Mouse (Mus musculus) embryonic facial prominence, embryonic 14.5 days (tissue): ENCODE measurements around the gene Abcc4. TPM values are rescaled to one million over a fixed set of nuclear protein-coding genes. Genes with fewer than 3 reads are reported as not detected.
A peak's percentile ranks its signal among the peaks of the same experiment; 100 is the strongest.
"Not testable (repeated sequence)": the region's sequence is repeated elsewhere in the genome, so short reads cannot be mapped to it uniquely, and the experiment has no call there.

Experiments
- ATAC-seq: fragments of 200-750 bp; cut with Nextera tagmentation; 2 replicates; pipeline ENCODE4 v1.8.0; 2017; ENCODE audit warnings: low read depth, moderate number of reproducible peaks, moderate TSS enrichment
- DNase-seq: peaks from one replicate; pipeline ENCODE4 v3.0.0-alpha.2; 2015; ENCODE audit warnings: low spot score
- H3K27ac ChIP-seq: fragments of 300-500 bp; sonication (generic); replicated peaks from 2 replicates; pipeline ENCODE4 v1.5.1; 2014; ENCODE audit warnings: low read depth, mild to moderate bottlenecking, low read length, moderate library complexity
- H3K27me3 ChIP-seq: fragments of 300-500 bp; sonication (generic); replicated peaks from 2 replicates; pipeline ENCODE4 v1.6.1; 2014; ENCODE audit warnings: low read length; ENCODE audit not compliant: control insufficient read depth, insufficient read depth
- H3K36me3 ChIP-seq: fragments of 300-500 bp; sonication (generic); 2 replicates; pipeline ENCODE4 v1.6.1; 2014; ENCODE audit warnings: low read length, mixed read lengths; ENCODE audit not compliant: control insufficient read depth, insufficient read depth
- H3K4me1 ChIP-seq: fragments of 300-500 bp; sonication (generic); 2 replicates; pipeline ENCODE4 v1.6.1; 2014; ENCODE audit warnings: antibody characterized with exemption, low read length; ENCODE audit not compliant: control insufficient read depth, insufficient read depth
- H3K4me2 ChIP-seq: fragments of 300-500 bp; sonication (generic); 2 replicates; pipeline ENCODE4 v1.6.1; 2014; ENCODE audit warnings: low read depth, mild to moderate bottlenecking, low read length, moderate library complexity, mixed read lengths
- H3K4me3 ChIP-seq: fragments of 300-500 bp; sonication (generic); 2 replicates; pipeline ENCODE4 v1.5.1; 2014; ENCODE audit warnings: low read depth, mild to moderate bottlenecking, low read length
- H3K9ac ChIP-seq: fragments of 300-500 bp; sonication (generic); 2 replicates; pipeline ENCODE4 v1.6.1; 2014; ENCODE audit warnings: low read depth, mild to moderate bottlenecking, low read length, moderate library complexity, mixed read lengths
- H3K9me3 ChIP-seq: fragments of 300-500 bp; sonication (generic); 2 replicates; pipeline ENCODE4 v1.6.1; 2016; ENCODE audit warnings: low read length; ENCODE audit not compliant: control insufficient read depth
- WGBS: fragments of 180-500 bp; shearing (Covaris S2); extraction: QIAGEN DNeasy Blood & Tissue Kit; methylation state at CpG from one replicate; pipeline ENCODE4 v1.1.7; 2014; 5-methylcytosine and 5-hydroxymethylcytosine counted together
- polyA plus RNA-seq: library from polyadenylated mRNA; unstranded; fragments of >200 nt; fragmentation: Nextera tagmentation; extraction: Ambion mirVana; gene quantifications from 2 replicates; pipeline ENCODE4 v1.2.1, GENCODE M21; 2014

Gene Abcc4
- polyA plus RNA-seq, 1 experiment from 2014 or later, result 3.4 TPM

DNA sequence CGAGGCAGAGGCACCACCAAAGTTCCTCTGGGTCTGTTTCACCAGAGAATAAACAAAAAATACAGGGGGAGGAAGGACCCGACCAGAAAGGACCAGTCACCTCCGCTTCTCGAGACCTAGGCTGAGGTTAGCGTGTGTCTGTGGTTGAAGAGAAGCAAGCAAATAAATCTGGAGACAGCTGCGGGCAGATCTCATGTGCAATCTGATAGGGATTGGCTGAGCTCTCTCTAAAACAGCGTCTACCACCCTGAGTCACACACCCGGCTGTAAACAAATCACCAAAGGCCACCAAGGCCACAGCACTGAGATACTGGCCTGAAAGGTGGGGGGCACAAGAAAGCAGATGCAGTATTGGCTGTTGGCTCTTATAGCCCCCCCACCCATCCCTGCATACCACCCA is 24.9 kb downstream of the Abcc4 start:
- peak; percentile 47 for DNase-seq
- no peak; the same call in 1 of the 2 replicates for ATAC-seq
- Histone ChIP-seq H3K9me3 (no peaks in the 10 kb centered on the region), H3K4me1 (peaks cover 3% of the 10 kb centered on the region; the same call in 1 of the 2 replicates), H3K27ac (no peak overlapping the region), H3K9ac (no peak overlapping the region), H3K36me3 (no peaks in the 10 kb centered on the region), H3K4me2 (no peak overlapping the region), H3K27me3 (no peaks in the 10 kb centered on the region), H3K4me3 (no peak overlapping the region)
- 64% methylated on average over 8 of the region's 8 CpGs for WGBS

GRCm38 (mm10) chr14:118678279-118678985 is 27.6 kb downstream of the Abcc4 start:
- Histone ChIP-seq H3K9ac (no peak overlapping the region), H3K9me3 (no peaks in the 10 kb centered on the region), H3K36me3 (no peaks in the 10 kb centered on the region), H3K4me2 (no peak overlapping the region), H3K27ac (no peak overlapping the region), H3K4me3 (no peak overlapping the region), H3K4me1 (peaks cover 3% of the 10 kb centered on the region; the same call in 1 of the 2 replicates), H3K27me3 (no peaks in the 10 kb centered on the region)
- DNase-seq (no peak), ATAC-seq (no peak)
- 91% methylated on average over 9 of the region's 9 CpGs for WGBS

DNA sequence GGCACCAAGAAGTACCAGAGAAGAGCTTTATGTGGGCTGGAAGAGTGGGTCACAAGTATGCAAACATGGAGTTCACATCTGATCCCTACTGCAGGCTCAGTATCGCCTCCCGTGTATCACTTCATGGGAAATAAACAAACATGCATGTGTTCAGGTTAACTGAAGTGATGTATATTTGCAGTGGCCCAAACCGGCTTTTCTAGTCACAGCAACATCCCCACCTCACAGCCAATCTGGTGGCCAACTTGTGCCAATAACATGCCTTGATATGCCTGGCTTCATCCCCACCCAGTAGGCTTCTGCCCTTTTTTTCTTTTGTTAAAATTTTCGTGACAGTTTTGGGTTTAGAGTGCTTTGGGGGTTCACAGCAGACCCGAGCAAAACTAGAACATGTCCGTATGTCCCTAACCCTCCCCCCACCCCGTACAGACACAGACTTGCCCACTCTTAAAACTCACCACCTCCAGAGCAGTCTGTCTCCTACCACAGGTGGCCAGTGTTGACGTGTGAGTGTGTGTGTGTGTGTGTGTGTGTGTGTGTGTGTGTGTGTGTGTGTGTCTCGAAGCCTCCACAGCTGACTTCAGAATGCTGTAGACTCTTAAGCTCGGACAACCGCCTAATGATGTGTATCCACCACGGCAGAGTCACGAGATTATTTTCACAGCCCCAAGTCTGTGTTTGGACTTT is 29.6 kb downstream of the Abcc4 start:
- Histone ChIP-seq H3K4me3 (no peak overlapping the region), H3K9me3 (no peaks in the 10 kb centered on the region), H3K4me2 (no peak overlapping the region), H3K36me3 (no peaks in the 10 kb centered on the region), H3K4me1 (no peaks in the 10 kb centered on the region), H3K9ac (no peak overlapping the region), H3K27me3 (no peaks in the 10 kb centered on the region), H3K27ac (no peak overlapping the region)
- DNase-seq, result no peak
- no peak for ATAC-seq
- 63% methylated on average over 13 of the region's 13 CpGs for WGBS

DNA sequence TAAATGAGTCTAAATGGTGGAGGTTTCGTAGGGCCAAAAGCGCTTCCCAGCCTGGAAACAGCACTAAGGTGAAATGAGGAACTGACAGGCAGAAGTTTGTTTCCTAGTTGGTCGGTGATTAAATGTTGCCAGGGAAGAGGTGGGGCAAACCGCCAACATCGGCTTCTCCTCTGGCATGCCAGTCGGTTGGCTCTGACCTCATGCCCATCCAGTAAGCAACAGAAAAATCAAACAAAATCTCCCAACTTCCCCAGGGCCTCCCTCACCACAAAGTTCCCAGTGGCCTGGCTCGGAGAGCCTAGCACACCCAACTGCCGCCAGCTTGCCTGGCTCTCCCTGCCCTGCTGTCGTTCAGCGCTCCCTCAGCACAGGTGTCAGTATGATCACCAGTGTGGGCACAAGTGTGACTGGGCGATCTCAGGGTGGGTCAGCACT is 31.3 kb downstream of the Abcc4 start:
- ATAC-seq (peak; percentile 34; the same call in 1 of the 2 replicates), DNase-seq (no peak)
- no peak overlapping the region for H3K9ac ChIP-seq
- H3K27me3 ChIP-seq, result no peaks in the 10 kb centered on the region
- H3K36me3 ChIP-seq, result no peaks in the 10 kb centered on the region
- no peak overlapping the region for H3K27ac ChIP-seq
- no peak overlapping the region for H3K4me2 ChIP-seq
- no peak overlapping the region for H3K4me3 ChIP-seq
- H3K4me1 ChIP-seq, result no peaks in the 10 kb centered on the region
- WGBS, result 82% methylated on average over 11 of the region's 11 CpGs
- H3K9me3 ChIP-seq, result no peaks in the 10 kb centered on the region

DNA sequence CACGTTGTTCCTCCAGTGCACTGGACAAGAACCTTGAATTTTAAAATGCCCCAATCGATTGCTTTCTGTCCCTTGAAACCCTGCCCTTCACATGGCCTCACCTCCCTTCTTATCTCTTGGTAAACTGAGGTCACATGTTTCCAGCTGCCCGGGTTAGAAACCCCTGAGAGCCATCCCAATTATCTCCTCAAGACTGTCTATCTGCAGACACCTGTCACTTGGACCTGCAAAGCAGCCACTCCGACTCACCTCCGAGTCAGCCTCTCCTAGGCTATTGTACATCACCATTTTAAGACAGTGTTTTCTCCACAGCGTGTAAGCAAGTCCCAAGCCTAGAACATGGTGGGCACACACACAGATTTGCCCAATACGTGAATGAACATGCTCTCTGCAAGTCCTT is 31.8 kb downstream of the Abcc4 start:
- Histone ChIP-seq H3K9ac (no peak overlapping the region), H3K4me2 (no peak overlapping the region), H3K27me3 (no peaks in the 10 kb centered on the region), H3K4me1 (no peaks in the 10 kb centered on the region), H3K4me3 (no peak overlapping the region), H3K27ac (no peak overlapping the region), H3K9me3 (no peaks in the 10 kb centered on the region), H3K36me3 (no peaks in the 10 kb centered on the region)
- no peak for DNase-seq
- WGBS, result 73% methylated on average over 7 of the region's 7 CpGs
- no peak for ATAC-seq

GRCm38 (mm10) chr14:118673501-118673900 is 32.5 kb downstream of the Abcc4 start:
- Histone ChIP-seq H3K9me3 (no peaks in the 10 kb centered on the region), H3K36me3 (no peaks in the 10 kb centered on the region), H3K9ac (no peak overlapping the region), H3K4me2 (no peak overlapping the region), H3K27me3 (no peaks in the 10 kb centered on the region), H3K4me3 (no peak overlapping the region), H3K27ac (no peak overlapping the region), H3K4me1 (no peaks in the 10 kb centered on the region)
- DNase-seq, result no peak
- ATAC-seq, result no peak
- WGBS, result 59% methylated on average over 6 of the region's 6 CpGs

- not testable (repeated sequence) for H3K9ac ChIP-seq, H3K27me3 ChIP-seq, H3K4me1 ChIP-seq, ATAC-seq, H3K36me3 ChIP-seq, H3K4me2 ChIP-seq, H3K4me3 ChIP-seq, H3K27ac ChIP-seq, H3K9me3 ChIP-seq, DNase-seq
- WGBS, result 92% methylated on average over 6 of the region's 6 CpGs
These were observed 33.1 kb downstream of the Abcc4 start for GRCm38 (mm10) chr14:118672931-118673330.

DNA sequence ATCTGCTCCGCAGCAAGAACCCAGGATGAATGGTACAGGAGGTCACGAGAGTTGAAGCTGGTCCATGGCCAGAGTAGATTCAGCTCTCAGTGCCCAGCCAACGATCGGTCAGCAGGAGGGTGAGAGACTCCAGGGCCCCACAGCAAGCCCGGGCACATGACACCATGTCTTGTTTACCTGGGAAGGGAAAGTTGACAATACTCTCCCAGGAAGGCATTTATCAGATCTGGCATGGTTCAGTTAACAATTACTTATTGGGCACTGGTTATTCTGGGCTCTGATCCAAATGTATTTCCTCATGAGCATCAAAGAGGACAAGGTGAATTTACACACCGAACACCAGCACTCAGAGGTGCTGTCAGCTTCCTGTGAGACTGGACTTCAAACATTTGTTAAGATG is 38.5 kb downstream of the Abcc4 start:
- H3K9ac ChIP-seq, result no peak overlapping the region
- peak; percentile 44; the same call in 1 of the 2 replicates for ATAC-seq
- WGBS, result 82% methylated on average over 6 of the region's 6 CpGs
- peak; percentile 46 for DNase-seq
- H3K27me3 ChIP-seq, result no peaks in the 10 kb centered on the region
- no peak overlapping the region for H3K4me2 ChIP-seq
- H3K4me3 ChIP-seq, result no peak overlapping the region
- H3K27ac ChIP-seq, result no peak overlapping the region
- no peaks in the 10 kb centered on the region for H3K4me1 ChIP-seq
- H3K36me3 ChIP-seq, result no peaks in the 10 kb centered on the region
- no peaks in the 10 kb centered on the region for H3K9me3 ChIP-seq
